Mouse (Mus musculus): ENCODE results near the gene Susd2.

Gene Susd2

GRCm38 (mm10) chr10:75600189-75600730 is 43.5 kb downstream of the Susd2 start:
- peaks cover 15% of the 10 kb centered on the region for H3K9me3 ChIP-seq (ENCODE audit: low read length)
- peaks cover 13% of the 10 kb centered on the region for H3K4me1 ChIP-seq (replicated peaks; ENCODE audit: low read depth, low read length)
- H3K4me3 ChIP-seq (replicated peaks; ENCODE audit: low read length): no peak overlapping the region
- peaks cover 28% of the 10 kb centered on the region for H3K27me3 ChIP-seq (ENCODE audit: insufficient read depth, low read length)
- H3K36me3 ChIP-seq (ENCODE audit: insufficient read depth, low read length): no peaks in the 10 kb centered on the region
- TF ChIP-seq NANOG (IDR thresholded peaks at IDR 0.05; ENCODE audit: borderline replicate concordance, low read length): no peak
- no peak for TF ChIP-seq CTCF (conservative IDR thresholded peaks at IDR 0.05; ENCODE audit: low read length)
- TF ChIP-seq POU5F1 (IDR thresholded peaks at IDR 0.05; ENCODE audit: borderline replicate concordance, low read length): no peak

GRCm38 (mm10) chr10:75595981-75596380 is 47.8 kb downstream of the Susd2 start:
- no peak overlapping the region for H3K4me3 ChIP-seq (replicated peaks; ENCODE audit: low read length)
- H3K36me3 ChIP-seq (ENCODE audit: insufficient read depth, low read length): no peaks in the 10 kb centered on the region
- TF ChIP-seq CTCF (conservative IDR thresholded peaks at IDR 0.05; ENCODE audit: low read length): no peak
- TF ChIP-seq POU5F1 (IDR thresholded peaks at IDR 0.05; ENCODE audit: borderline replicate concordance, low read length): no peak
- TF ChIP-seq NANOG (IDR thresholded peaks at IDR 0.05; ENCODE audit: borderline replicate concordance, low read length): no peak
- H3K27me3 ChIP-seq (ENCODE audit: insufficient read depth, low read length): no peaks in the 10 kb centered on the region
- H3K9me3 ChIP-seq (ENCODE audit: low read length): peaks cover 15% of the 10 kb centered on the region
- no peaks in the 10 kb centered on the region for H3K4me1 ChIP-seq (replicated peaks; ENCODE audit: low read depth, low read length)

GRCm38 (mm10) chr10:75592585-75592984 is 51.2 kb downstream of the Susd2 start:
- Histone ChIP-seq H3K9me3 (ENCODE audit: low read length) (peaks cover 8% of the 10 kb centered on the region), H3K4me3 (replicated peaks; ENCODE audit: low read length) (no peak overlapping the region), H3K4me1 (replicated peaks; ENCODE audit: low read depth, low read length) (no peaks in the 10 kb centered on the region), H3K27me3 (ENCODE audit: insufficient read depth, low read length) (no peaks in the 10 kb centered on the region), H3K36me3 (ENCODE audit: insufficient read depth, low read length) (no peaks in the 10 kb centered on the region)
- TF ChIP-seq POU5F1 (IDR thresholded peaks at IDR 0.05; ENCODE audit: borderline replicate concordance, low read length) (no peak), CTCF (conservative IDR thresholded peaks at IDR 0.05; ENCODE audit: low read length) (no peak), NANOG (IDR thresholded peaks at IDR 0.05; ENCODE audit: borderline replicate concordance, low read length) (no peak)

- Histone ChIP-seq H3K9me3 (ENCODE audit: low read length) (no peaks in the 10 kb centered on the region), H3K4me1 (replicated peaks; ENCODE audit: low read depth, low read length) (peaks cover 4% of the 10 kb centered on the region), H3K27me3 (ENCODE audit: insufficient read depth, low read length) (no peaks in the 10 kb centered on the region), H3K36me3 (ENCODE audit: insufficient read depth, low read length) (no peaks in the 10 kb centered on the region), H3K4me3 (replicated peaks; ENCODE audit: low read length) (no peak overlapping the region)
- no peak for TF ChIP-seq POU5F1 (IDR thresholded peaks at IDR 0.05; ENCODE audit: borderline replicate concordance, low read length)
- no peak for TF ChIP-seq CTCF (conservative IDR thresholded peaks at IDR 0.05; ENCODE audit: low read length)
- no peak for TF ChIP-seq NANOG (IDR thresholded peaks at IDR 0.05; ENCODE audit: borderline replicate concordance, low read length)
Observed at GRCm38 (mm10) chr10:75591211-75591894, 52.5 kb downstream of the Susd2 start.

GRCm38 (mm10) chr10:75589651-75590050 is 54.2 kb downstream of the Susd2 start:
- Histone ChIP-seq H3K36me3 (ENCODE audit: insufficient read depth, low read length) (no peaks in the 10 kb centered on the region), H3K4me3 (replicated peaks; ENCODE audit: low read length) (no peak overlapping the region), H3K27me3 (ENCODE audit: insufficient read depth, low read length) (peaks cover 3% of the 10 kb centered on the region; the same call in 1 of the 2 replicates), H3K9me3 (ENCODE audit: low read length) (no peaks in the 10 kb centered on the region), H3K4me1 (replicated peaks; ENCODE audit: low read depth, low read length) (peaks cover 20% of the 10 kb centered on the region)
- no peak for TF ChIP-seq POU5F1 (IDR thresholded peaks at IDR 0.05; ENCODE audit: borderline replicate concordance, low read length)
- no peak for TF ChIP-seq CTCF (conservative IDR thresholded peaks at IDR 0.05; ENCODE audit: low read length)
- TF ChIP-seq NANOG (IDR thresholded peaks at IDR 0.05; ENCODE audit: borderline replicate concordance, low read length): no peak

GRCm38 (mm10) chr10:75589129-75589528 is 54.7 kb downstream of the Susd2 start, which contains the start of gene Ggt5:
TSS of gene Ggt5 (plus strand) at chr10:75589340.
- H3K27me3 ChIP-seq (ENCODE audit: insufficient read depth, low read length): peaks cover 3% of the 10 kb centered on the region; the same call in 1 of the 2 replicates
- H3K9me3 ChIP-seq (ENCODE audit: low read length): no peaks in the 10 kb centered on the region
- H3K4me1 ChIP-seq (replicated peaks; ENCODE audit: low read depth, low read length): peaks cover 24% of the 10 kb centered on the region
- no peak for TF ChIP-seq NANOG (IDR thresholded peaks at IDR 0.05; ENCODE audit: borderline replicate concordance, low read length)
- no peak for TF ChIP-seq CTCF (conservative IDR thresholded peaks at IDR 0.05; ENCODE audit: low read length)
- no peak for TF ChIP-seq POU5F1 (IDR thresholded peaks at IDR 0.05; ENCODE audit: borderline replicate concordance, low read length)
- no peaks in the 10 kb centered on the region for H3K36me3 ChIP-seq (ENCODE audit: insufficient read depth, low read length)
- H3K4me3 ChIP-seq (replicated peaks; ENCODE audit: low read length): no peak within 1 kb of the TSS

GRCm38 (mm10) chr10:75588336-75588735 is 55.5 kb downstream of the Susd2 start:
- peaks cover 24% of the 10 kb centered on the region for H3K4me1 ChIP-seq (replicated peaks; ENCODE audit: low read depth, low read length)
- no peak overlapping the region for H3K4me3 ChIP-seq (replicated peaks; ENCODE audit: low read length)
- H3K27me3 ChIP-seq (ENCODE audit: insufficient read depth, low read length): peaks cover 3% of the 10 kb centered on the region; the same call in 1 of the 2 replicates
- no peaks in the 10 kb centered on the region for H3K9me3 ChIP-seq (ENCODE audit: low read length)
- no peak for TF ChIP-seq NANOG (IDR thresholded peaks at IDR 0.05; ENCODE audit: borderline replicate concordance, low read length)
- no peak for TF ChIP-seq CTCF (conservative IDR thresholded peaks at IDR 0.05; ENCODE audit: low read length)
- TF ChIP-seq POU5F1 (IDR thresholded peaks at IDR 0.05; ENCODE audit: borderline replicate concordance, low read length): no peak
- no peaks in the 10 kb centered on the region for H3K36me3 ChIP-seq (ENCODE audit: insufficient read depth, low read length)

GRCm38 (mm10) chr10:75587781-75588180 is 56.0 kb downstream of the Susd2 start:
- TF ChIP-seq NANOG (IDR thresholded peaks at IDR 0.05; ENCODE audit: borderline replicate concordance, low read length): no peak
- no peak for TF ChIP-seq POU5F1 (IDR thresholded peaks at IDR 0.05; ENCODE audit: borderline replicate concordance, low read length)
- no peak for TF ChIP-seq CTCF (conservative IDR thresholded peaks at IDR 0.05; ENCODE audit: low read length)
- Histone ChIP-seq H3K4me3 (replicated peaks; ENCODE audit: low read length) (no peak overlapping the region), H3K36me3 (ENCODE audit: insufficient read depth, low read length) (no peaks in the 10 kb centered on the region), H3K27me3 (ENCODE audit: insufficient read depth, low read length) (peaks cover 3% of the 10 kb centered on the region; the same call in 1 of the 2 replicates), H3K9me3 (ENCODE audit: low read length) (no peaks in the 10 kb centered on the region), H3K4me1 (replicated peaks; ENCODE audit: low read depth, low read length) (peaks cover 24% of the 10 kb centered on the region)

All from E14TG2a.4 (cell line).